Mouse (Mus musculus): ENCODE measurements around the gene Psmb6. TPM values are rescaled to one million over a fixed set of nuclear protein-coding genes. Genes with fewer than 3 reads are reported as not detected.

The Psmb6 gene
- polyA plus RNA-seq, 1 experiment from 2014 or later, result 801 TPM

- no peak within 1 kb of the TSS for H3K9ac ChIP-seq (replicated peaks; ENCODE audit: low read depth, low read length)
- H3K9me3 ChIP-seq (ENCODE audit: control insufficient read depth, low read length), result no peaks in the 10 kb centered on the region
- H3K27me3 ChIP-seq (ENCODE audit: control insufficient read depth, insufficient read depth, low read length), result no peaks in the 10 kb centered on the region
- no peak within 1 kb of the TSS for H3K4me2 ChIP-seq (ENCODE audit: low read depth, low read length)
- no peak within 1 kb of the TSS for H3K4me3 ChIP-seq (ENCODE audit: low read depth, low read length)
- 89% methylated on average over 6 of the region's 6 CpGs for WGBS
- no peak for ATAC-seq (ENCODE audit: low read depth)
- H3K4me1 ChIP-seq (ENCODE audit: control insufficient read depth, insufficient read depth, low read length), result no peaks in the 10 kb centered on the region
- no peak within 1 kb of the TSS for H3K27ac ChIP-seq (ENCODE audit: low read depth, low read length)
- H3K36me3 ChIP-seq (ENCODE audit: control insufficient read depth, insufficient read depth, low read length), result peaks cover 6% of the 10 kb centered on the region
These were observed 7.7 kb downstream of the Psmb6 start, which contains the start of gene Gm40193 for GRCm38 (mm10) chr11:70532839-70533238. Gene Gm40193, minus strand, starts transcription at chr11:70532939.

GRCm38 (mm10) chr11:70539423-70539822 lies 14.3 kb downstream of the Psmb6 start:
- no peaks in the 10 kb centered on the region for H3K4me1 ChIP-seq (ENCODE audit: control insufficient read depth, insufficient read depth, low read length)
- H3K9ac ChIP-seq (replicated peaks; ENCODE audit: low read depth, low read length), result 0 out of 2 replicates have a peak overlapping the region, but pooled peaks have one; percentile 11
- 19% methylated on average over 9 of the region's 9 CpGs for WGBS
- no peak; the same call in 1 of the 2 replicates for ATAC-seq (ENCODE audit: low read depth)
- no peak overlapping the region for H3K27ac ChIP-seq (ENCODE audit: low read depth, low read length)
- H3K36me3 ChIP-seq (ENCODE audit: control insufficient read depth, insufficient read depth, low read length), result no peaks in the 10 kb centered on the region
- no peaks in the 10 kb centered on the region for H3K9me3 ChIP-seq (ENCODE audit: control insufficient read depth, low read length)
- H3K4me2 ChIP-seq (ENCODE audit: low read depth, low read length), result peak overlapping the region; percentile 70
- H3K27me3 ChIP-seq (ENCODE audit: control insufficient read depth, insufficient read depth, low read length), result peaks cover 6% of the 10 kb centered on the region; the same call in 1 of the 2 replicates
- peak overlapping the region; percentile 53 for H3K4me3 ChIP-seq (ENCODE audit: low read depth, low read length)

- no peak within 1 kb of the TSS for H3K27ac ChIP-seq (ENCODE audit: low read depth, low read length)
- H3K27me3 ChIP-seq (ENCODE audit: control insufficient read depth, insufficient read depth, low read length), result peaks cover 6% of the 10 kb centered on the region; the same call in 1 of the 2 replicates
- peak within 1 kb of the TSS; percentile 62 for H3K9ac ChIP-seq (replicated peaks; ENCODE audit: low read depth, low read length)
- H3K4me3 ChIP-seq (ENCODE audit: low read depth, low read length), result peak within 1 kb of the TSS; percentile 53
- H3K9me3 ChIP-seq (ENCODE audit: control insufficient read depth, low read length), result no peaks in the 10 kb centered on the region
- WGBS, result under 1% methylated on average over 58 of the region's 65 CpGs
- H3K4me1 ChIP-seq (ENCODE audit: control insufficient read depth, insufficient read depth, low read length), result no peaks in the 10 kb centered on the region
- peak within 1 kb of the TSS; percentile 70 for H3K4me2 ChIP-seq (ENCODE audit: low read depth, low read length)
- ATAC-seq (ENCODE audit: low read depth), result peak; percentile 90
- H3K36me3 ChIP-seq (ENCODE audit: control insufficient read depth, insufficient read depth, low read length), result no peaks in the 10 kb centered on the region
These were observed 14.9 kb downstream of the Psmb6 start, which contains the start of gene Pld2 for GRCm38 (mm10) chr11:70539877-70540587. Gene Pld2, plus strand, starts transcription at chr11:70540064.

- Histone ChIP-seq H3K9me3 (ENCODE audit: control insufficient read depth, low read length) (no peaks in the 10 kb centered on the region), H3K27me3 (ENCODE audit: control insufficient read depth, insufficient read depth, low read length) (peaks cover 6% of the 10 kb centered on the region; the same call in 1 of the 2 replicates), H3K4me2 (ENCODE audit: low read depth, low read length) (peak overlapping the region; percentile 70), H3K9ac (replicated peaks; ENCODE audit: low read depth, low read length) (no peak overlapping the region), H3K27ac (ENCODE audit: low read depth, low read length) (no peak overlapping the region), H3K36me3 (ENCODE audit: control insufficient read depth, insufficient read depth, low read length) (no peaks in the 10 kb centered on the region), H3K4me1 (ENCODE audit: control insufficient read depth, insufficient read depth, low read length) (no peaks in the 10 kb centered on the region), H3K4me3 (ENCODE audit: low read depth, low read length) (peak overlapping the region; percentile 53)
- 87% methylated on average over 7 of the region's 7 CpGs for WGBS
- ATAC-seq (ENCODE audit: low read depth), result no peak
These were observed 15.8 kb downstream of the Psmb6 start for GRCm38 (mm10) chr11:70540928-70541327.

GRCm38 (mm10) chr11:70541415-70541814 lies 16.2 kb downstream of the Psmb6 start:
- no peak for ATAC-seq (ENCODE audit: low read depth)
- 67% methylated on average over 5 of the region's 5 CpGs for WGBS
- Histone ChIP-seq H3K36me3 (ENCODE audit: control insufficient read depth, insufficient read depth, low read length) (no peaks in the 10 kb centered on the region), H3K9me3 (ENCODE audit: control insufficient read depth, low read length) (no peaks in the 10 kb centered on the region), H3K27ac (ENCODE audit: low read depth, low read length) (no peak overlapping the region), H3K4me1 (ENCODE audit: control insufficient read depth, insufficient read depth, low read length) (no peaks in the 10 kb centered on the region), H3K4me3 (ENCODE audit: low read depth, low read length) (no peak overlapping the region), H3K27me3 (ENCODE audit: control insufficient read depth, insufficient read depth, low read length) (peaks cover 6% of the 10 kb centered on the region; the same call in 1 of the 2 replicates), H3K9ac (replicated peaks; ENCODE audit: low read depth, low read length) (no peak overlapping the region), H3K4me2 (ENCODE audit: low read depth, low read length) (0 out of 2 replicates have a peak overlapping the region, but pooled peaks have one; percentile 70)

- Histone ChIP-seq H3K27me3 (ENCODE audit: control insufficient read depth, insufficient read depth, low read length) (peaks cover 6% of the 10 kb centered on the region; the same call in 1 of the 2 replicates), H3K4me2 (ENCODE audit: low read depth, low read length) (no peak overlapping the region), H3K36me3 (ENCODE audit: control insufficient read depth, insufficient read depth, low read length) (no peaks in the 10 kb centered on the region), H3K4me3 (ENCODE audit: low read depth, low read length) (no peak overlapping the region), H3K27ac (ENCODE audit: low read depth, low read length) (no peak overlapping the region), H3K9ac (replicated peaks; ENCODE audit: low read depth, low read length) (no peak overlapping the region), H3K4me1 (ENCODE audit: control insufficient read depth, insufficient read depth, low read length) (no peaks in the 10 kb centered on the region), H3K9me3 (ENCODE audit: control insufficient read depth, low read length) (no peaks in the 10 kb centered on the region)
- 81% methylated on average over 7 of the region's 7 CpGs for whole genome bisulfite sequencing
- ATAC-seq (ENCODE audit: low read depth), result no peak
These were observed 19.3 kb downstream of the Psmb6 start for GRCm38 (mm10) chr11:70544496-70544895.

- no peaks in the 10 kb centered on the region for H3K36me3 ChIP-seq (ENCODE audit: control insufficient read depth, insufficient read depth, low read length)
- H3K9me3 ChIP-seq (ENCODE audit: control insufficient read depth, low read length), result no peaks in the 10 kb centered on the region
- no peaks in the 10 kb centered on the region for H3K27me3 ChIP-seq (ENCODE audit: control insufficient read depth, insufficient read depth, low read length)
- no peak overlapping the region for H3K27ac ChIP-seq (ENCODE audit: low read depth, low read length)
- no peak overlapping the region for H3K4me2 ChIP-seq (ENCODE audit: low read depth, low read length)
- WGBS, result 90% methylated on average over 8 of the region's 8 CpGs
- H3K9ac ChIP-seq (replicated peaks; ENCODE audit: low read depth, low read length), result no peak overlapping the region
- no peak for ATAC-seq (ENCODE audit: low read depth)
- H3K4me3 ChIP-seq (ENCODE audit: low read depth, low read length), result no peak overlapping the region
- H3K4me1 ChIP-seq (ENCODE audit: control insufficient read depth, insufficient read depth, low read length), result no peaks in the 10 kb centered on the region
These were observed 26.4 kb downstream of the Psmb6 start for GRCm38 (mm10) chr11:70551526-70551925.

GRCm38 (mm10) chr11:70553940-70554339 lies 28.8 kb downstream of the Psmb6 start:
- H3K4me3 ChIP-seq (ENCODE audit: low read depth, low read length), result no peak overlapping the region
- H3K27ac ChIP-seq (ENCODE audit: low read depth, low read length), result no peak overlapping the region
- H3K27me3 ChIP-seq (ENCODE audit: control insufficient read depth, insufficient read depth, low read length), result no peaks in the 10 kb centered on the region
- ATAC-seq (ENCODE audit: low read depth), result no peak
- no peak overlapping the region for H3K4me2 ChIP-seq (ENCODE audit: low read depth, low read length)
- WGBS, result 17% methylated on average over 7 of the region's 7 CpGs
- no peak overlapping the region for H3K9ac ChIP-seq (replicated peaks; ENCODE audit: low read depth, low read length)
- no peaks in the 10 kb centered on the region for H3K9me3 ChIP-seq (ENCODE audit: control insufficient read depth, low read length)
- no peaks in the 10 kb centered on the region for H3K36me3 ChIP-seq (ENCODE audit: control insufficient read depth, insufficient read depth, low read length)
- H3K4me1 ChIP-seq (ENCODE audit: control insufficient read depth, insufficient read depth, low read length), result no peaks in the 10 kb centered on the region

GRCm38 (mm10) chr11:70557545-70557944 lies 32.4 kb downstream of the Psmb6 start:
- WGBS, result 84% methylated on average over 9 of the region's 9 CpGs
- Histone ChIP-seq H3K4me2 (ENCODE audit: low read depth, low read length) (no peak overlapping the region), H3K4me1 (ENCODE audit: control insufficient read depth, insufficient read depth, low read length) (peaks cover 6% of the 10 kb centered on the region; the same call in 1 of the 2 replicates), H3K9me3 (ENCODE audit: control insufficient read depth, low read length) (no peaks in the 10 kb centered on the region), H3K27ac (ENCODE audit: low read depth, low read length) (no peak overlapping the region), H3K4me3 (ENCODE audit: low read depth, low read length) (no peak overlapping the region), H3K9ac (replicated peaks; ENCODE audit: low read depth, low read length) (no peak overlapping the region), H3K36me3 (ENCODE audit: control insufficient read depth, insufficient read depth, low read length) (no peaks in the 10 kb centered on the region), H3K27me3 (ENCODE audit: control insufficient read depth, insufficient read depth, low read length) (no peaks in the 10 kb centered on the region)
- no peak for ATAC-seq (ENCODE audit: low read depth)

All from neural tube, embryonic 14.5 days (tissue).